Mouse (Mus musculus): ENCODE measurements around the gene Slamf7.

DNA sequence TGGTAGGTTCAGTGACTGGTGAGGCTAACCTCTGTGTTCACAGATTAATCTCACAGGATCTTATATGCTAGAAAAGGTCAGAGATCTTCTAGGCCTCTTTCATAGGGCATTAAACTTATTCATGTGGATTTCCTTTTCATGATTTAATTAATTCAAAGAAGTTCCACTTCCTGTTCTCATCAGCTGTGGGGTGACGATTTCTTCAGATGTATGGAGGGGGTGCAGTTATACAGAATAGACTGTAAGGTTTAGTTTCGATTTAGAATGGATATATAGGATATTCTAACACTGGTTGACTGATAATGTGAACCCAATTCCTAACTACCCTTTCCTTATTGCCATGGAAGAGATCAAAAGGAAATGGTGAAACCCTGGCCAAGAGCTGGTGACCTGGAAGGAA lies 8.6 kb upstream of the Slamf7 start:
- no peak for TF ChIP-seq EP300 (IDR thresholded peaks at IDR 0.05; ENCODE audit: low read depth)
- no peak for TF ChIP-seq CTCF (IDR thresholded peaks at IDR 0.05; ENCODE audit: low read depth)

Data from liver, postnatal 0 days (tissue).